Mouse (Mus musculus) adrenal gland (tissue): ENCODE measurements at regions not wholly inside any gene's neighbourhood (a gene's known extent, or its start where the extent isn't known, plus 50 kb on each side); places are given as distances from the start of the nearest gene placed in this dataset.

ENCODE experiments used
- intact Hi-C: fragments of 180-260 bp; cut with DNase I; formaldehyde crosslinking; loops from one replicate; pipeline ENCODE4 v1.15.1; 2025

GRCm38 (mm10) chr2:48617141-48617699 is 196.7 kb upstream of the Acvr2a start:
- intact Hi-C loops: no loop called here

DNA sequence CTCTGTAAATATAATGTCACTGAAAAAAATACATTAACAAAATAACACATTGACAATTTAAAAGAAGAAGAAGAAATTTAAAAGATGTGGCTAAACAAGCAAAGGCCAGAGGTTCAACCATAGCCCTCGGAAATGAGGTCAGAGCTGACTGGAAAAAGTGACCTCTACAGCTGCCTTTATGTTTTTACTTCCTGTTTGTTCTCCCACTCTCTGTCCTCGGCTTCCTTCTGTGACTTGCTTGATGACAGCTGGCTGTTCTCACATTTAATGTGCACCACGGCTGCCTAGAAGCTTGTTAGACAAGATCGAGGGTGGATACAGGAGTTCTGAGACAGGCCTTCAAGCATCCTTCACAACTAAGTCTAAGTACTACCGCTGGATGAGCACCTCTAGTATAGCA is 194.9 kb upstream of the Acvr2a start:
- intact Hi-C loops: no loop called here

DNA sequence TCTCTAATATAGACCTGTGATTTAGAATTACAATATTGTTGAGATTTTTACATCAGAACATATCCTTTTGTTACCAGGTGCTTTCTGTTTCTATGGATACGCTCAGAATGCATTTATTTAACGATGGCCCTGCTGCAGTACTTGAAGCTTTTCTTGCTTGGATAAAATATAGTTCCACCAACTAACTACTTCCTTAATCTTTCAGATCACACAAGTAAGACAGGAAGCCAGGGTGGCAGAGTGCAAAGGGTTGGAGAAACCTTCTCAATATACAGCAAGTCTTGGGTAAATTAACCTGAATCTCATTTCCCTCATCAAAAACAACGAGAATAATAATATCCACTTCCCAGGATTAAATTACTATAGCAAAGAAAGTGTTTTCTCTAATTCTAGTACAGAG is 193.1 kb upstream of the Acvr2a start:
- intact Hi-C loops: no loop called here

GRCm38 (mm10) chr2:48622316-48622715 is 191.6 kb upstream of the Acvr2a start:
- intact Hi-C loops: no loop called here

- intact Hi-C loops: no loop called here
Observed at GRCm38 (mm10) chr2:48624040-48624439, 189.9 kb upstream of the Acvr2a start.

- intact Hi-C loops: no loop called here
Observed at GRCm38 (mm10) chr2:48624461-48624860, 189.4 kb upstream of the Acvr2a start.

DNA sequence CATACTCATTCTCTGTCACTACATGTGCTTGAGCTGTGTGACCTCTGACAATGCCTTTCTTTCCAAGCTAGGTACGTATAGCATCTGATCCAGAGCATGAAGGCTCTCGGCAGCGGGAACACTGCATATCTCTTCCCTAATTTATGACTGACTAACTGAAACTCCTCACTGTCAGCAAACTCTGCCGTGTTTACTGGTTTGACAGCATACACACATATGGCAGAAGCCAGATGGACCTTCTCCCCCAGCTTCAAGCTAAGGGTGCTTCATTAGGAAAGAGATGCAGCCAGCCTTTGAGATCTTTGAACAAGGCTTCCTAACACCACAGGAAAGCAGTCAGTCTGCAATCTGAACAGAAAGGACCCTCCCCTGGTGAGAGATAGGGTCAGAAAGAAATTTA is 186.9 kb upstream of the Acvr2a start:
- intact Hi-C loops: no loop called here

DNA sequence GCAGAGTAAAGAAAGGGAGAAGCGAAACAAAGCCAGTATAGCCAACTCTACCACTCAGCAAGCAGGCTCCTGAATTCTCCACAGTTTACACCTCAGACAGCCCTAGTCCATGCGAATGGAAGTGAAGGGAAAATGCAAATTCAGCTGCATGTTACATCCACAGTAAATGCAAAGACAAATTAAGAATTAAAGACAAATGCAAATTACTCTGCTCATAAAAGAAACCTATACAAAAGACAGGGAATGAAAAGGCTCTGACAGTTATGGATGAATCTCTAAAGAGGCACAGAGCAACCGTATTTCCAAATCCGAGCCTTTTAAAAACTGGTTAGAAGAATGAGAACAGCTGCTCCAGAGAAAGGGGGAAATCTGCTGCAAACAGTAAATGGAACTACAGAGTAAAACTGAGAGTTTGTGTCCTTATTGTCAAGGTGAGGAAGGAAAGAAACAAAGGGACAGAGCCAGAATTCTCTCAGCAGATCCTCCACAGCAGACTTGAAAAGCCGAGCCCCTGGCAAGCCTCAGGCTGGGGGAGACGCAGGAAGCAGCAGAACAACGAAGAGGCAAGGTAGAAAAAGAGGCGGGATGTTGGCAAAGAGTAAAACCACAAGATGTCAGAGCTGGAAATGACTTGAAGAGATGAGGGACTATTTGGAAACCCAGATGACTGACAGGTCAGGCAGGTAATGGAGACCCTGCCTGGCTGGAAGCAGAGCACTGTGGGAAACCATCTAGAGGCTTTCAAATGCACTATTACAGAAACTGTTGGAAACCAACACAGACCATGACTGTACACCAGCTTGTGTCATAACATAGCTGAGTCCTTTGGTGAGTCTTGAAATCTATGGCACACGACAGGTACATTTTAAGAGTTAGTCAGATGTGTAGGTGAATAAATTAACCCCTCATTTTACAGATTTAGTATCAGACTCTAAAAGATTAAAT is 184.5 kb upstream of the Acvr2a start:
- intact Hi-C loops: no loop called here

- intact Hi-C loops: no loop called here
Observed at GRCm38 (mm10) chr2:48634456-48635174, 179.3 kb upstream of the Acvr2a start.

DNA sequence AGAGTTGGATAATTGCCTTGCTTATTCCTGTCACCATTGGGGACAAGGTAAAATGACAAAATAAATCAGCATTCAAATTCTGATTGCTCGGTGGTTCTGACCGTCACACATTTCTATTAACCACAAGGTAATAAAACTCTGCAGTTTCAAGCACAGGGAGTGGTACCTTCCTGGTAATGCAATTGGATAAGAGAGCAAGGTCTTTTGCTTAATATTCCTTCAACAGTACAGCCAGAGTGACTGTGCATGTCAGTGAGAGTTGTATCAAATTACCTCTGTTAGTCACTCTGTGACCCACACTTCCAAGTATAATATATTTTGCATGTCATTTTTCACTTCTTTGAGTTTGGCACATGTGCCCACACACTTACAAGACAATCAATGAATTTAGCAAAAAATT is 177.8 kb upstream of the Acvr2a start:
- intact Hi-C loops: no loop called here

DNA sequence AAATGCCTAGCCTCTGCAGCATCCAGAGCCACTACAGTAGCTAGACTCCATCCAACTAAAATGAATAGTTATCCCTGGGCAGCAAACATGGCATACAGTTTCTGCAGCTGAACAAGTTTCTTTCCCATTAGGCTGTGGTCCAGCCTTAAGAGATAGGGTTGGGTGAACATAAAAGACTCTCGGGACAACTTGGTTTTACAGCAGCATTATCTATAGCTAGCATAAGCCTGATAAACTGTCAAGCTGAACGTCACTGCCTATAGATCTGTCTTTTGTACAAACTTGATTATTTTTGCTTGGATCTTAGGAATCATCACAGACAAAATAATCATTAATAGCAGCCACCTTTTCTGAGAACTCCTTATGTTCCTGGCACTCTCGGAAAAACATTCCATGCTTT is 169.8 kb upstream of the Acvr2a start:
- intact Hi-C loops: no loop called here

GRCm38 (mm10) chr2:48650281-48650680 is 163.6 kb upstream of the Acvr2a start:
- intact Hi-C loops: no loop called here

- intact Hi-C loops: no loop called here
Observed at GRCm38 (mm10) chr2:48661222-48661621, 152.7 kb upstream of the Acvr2a start.

DNA sequence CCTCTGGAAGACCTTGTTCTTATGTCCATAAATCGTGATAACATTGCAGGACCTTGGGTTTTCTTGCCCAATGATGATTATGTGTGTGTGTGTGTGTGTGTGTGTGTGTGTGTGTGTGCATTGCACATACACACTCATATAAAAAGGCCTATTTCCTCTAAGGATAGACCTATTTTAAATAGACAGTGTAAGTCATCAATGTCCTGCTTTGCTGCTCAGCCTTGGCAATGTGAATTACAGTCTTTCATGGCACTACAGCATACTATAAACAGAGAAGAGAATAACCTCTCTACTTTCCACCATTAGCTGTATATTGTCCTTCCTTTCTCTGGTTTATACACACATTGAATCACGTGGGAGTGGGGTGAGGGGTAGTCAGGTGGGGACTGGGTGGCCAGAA is 148.8 kb upstream of the Acvr2a start:
- intact Hi-C loops: no loop called here

- intact Hi-C loops: no loop called here
Observed at GRCm38 (mm10) chr2:48689098-48689497, 124.8 kb upstream of the Acvr2a start.

DNA sequence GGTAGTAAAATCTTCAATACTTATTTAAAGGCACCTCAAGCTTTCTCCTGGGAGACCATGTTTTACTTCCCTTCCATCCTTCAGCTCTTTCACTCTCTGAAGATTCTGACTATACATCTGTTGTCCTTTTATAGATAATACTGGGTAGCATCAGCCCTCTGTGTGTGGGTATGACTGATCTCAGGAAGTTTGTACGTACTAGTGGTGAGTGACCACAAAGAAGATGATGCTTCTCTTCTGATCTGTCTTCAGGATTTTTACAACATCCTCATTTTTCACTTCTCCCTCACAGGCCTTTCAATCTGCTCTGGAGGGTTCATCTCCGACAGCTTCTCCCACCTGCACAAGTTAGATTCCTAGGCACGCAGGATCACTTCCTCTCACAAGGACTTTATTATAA is 119.4 kb upstream of the Acvr2a start:
- intact Hi-C loops: no loop called here

DNA sequence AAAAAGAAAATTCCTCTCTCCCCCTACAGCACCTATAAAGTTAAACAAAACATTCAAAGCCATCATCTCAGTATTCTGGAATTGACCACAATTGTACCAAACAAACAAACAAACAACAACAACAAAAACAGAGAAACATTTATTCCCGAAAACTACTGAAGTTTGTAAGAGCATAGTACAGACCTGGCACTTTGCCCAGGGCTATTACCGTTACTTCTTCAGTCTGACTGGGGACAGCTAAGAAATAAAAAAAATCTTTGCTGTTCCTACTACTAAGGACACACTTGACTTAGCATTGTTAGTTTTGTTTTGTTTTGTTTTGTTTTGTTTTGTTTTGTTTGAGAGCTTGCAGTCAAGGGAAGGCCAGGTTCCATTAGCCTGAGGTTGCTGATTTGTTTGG is 113.0 kb upstream of the Acvr2a start:
- intact Hi-C loops: no loop called here

GRCm38 (mm10) chr2:48705103-48705804 is 108.7 kb upstream of the Acvr2a start:
- intact Hi-C loops: no loop called here

DNA sequence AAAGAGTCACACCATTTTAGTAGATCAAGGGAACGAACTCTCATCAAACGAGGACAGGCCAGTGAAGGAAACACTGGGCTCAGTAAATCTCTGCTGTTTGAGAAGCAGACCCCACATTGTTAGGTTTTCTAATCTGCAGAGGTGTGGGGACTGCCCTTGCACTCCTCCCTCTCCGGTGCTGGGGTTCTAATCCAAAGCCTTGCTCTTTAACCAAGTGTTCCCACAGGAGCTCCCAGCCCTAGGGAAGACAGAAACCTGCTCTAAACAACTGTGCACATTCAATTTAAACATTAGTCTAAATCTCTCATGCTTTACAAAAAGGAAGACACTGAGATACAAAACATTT is 108.1 kb upstream of the Acvr2a start:
- intact Hi-C loops: no loop called here

- intact Hi-C loops: no loop called here
Observed at GRCm38 (mm10) chr2:48706188-48706587, 107.7 kb upstream of the Acvr2a start.

GRCm38 (mm10) chr2:48716206-48716605 is 97.7 kb upstream of the Acvr2a start:
- intact Hi-C loops: no loop called here

GRCm38 (mm10) chr2:48717770-48718169 is 96.1 kb upstream of the Acvr2a start:
- intact Hi-C loops: no loop called here
